Mouse (Mus musculus) right cerebral cortex, postnatal 25 days (tissue): ENCODE measurements around the gene Hes1.
"Not testable (repeated sequence)": the region's sequence is repeated elsewhere in the genome, so short reads cannot be mapped to it uniquely, and the experiment has no call there.

Source experiments
- DNase-seq: peaks from one replicate; pipeline ENCODE4 v3.0.0; 2022

Gene Hes1

GRCm38 (mm10) chr16:30081498-30081897 lies 17.3 kb downstream of the Hes1 start:
- no peak for DNase-seq

GRCm38 (mm10) chr16:30081980-30082379 lies 17.8 kb downstream of the Hes1 start:
- no peak for DNase-seq

- no peak for DNase-seq
Observed at GRCm38 (mm10) chr16:30082965-30083364, 18.8 kb downstream of the Hes1 start.

- no peak for DNase-seq
Observed at GRCm38 (mm10) chr16:30083536-30083935, 19.4 kb downstream of the Hes1 start.

- no peak for DNase-seq
Observed at GRCm38 (mm10) chr16:30088646-30089045, 24.5 kb downstream of the Hes1 start.

GRCm38 (mm10) chr16:30090200-30090865 lies 26.1 kb downstream of the Hes1 start:
- DNase-seq = no peak

GRCm38 (mm10) chr16:30096050-30096449 lies 31.9 kb downstream of the Hes1 start:
- DNase-seq = no peak

GRCm38 (mm10) chr16:30096475-30096874 lies 32.3 kb downstream of the Hes1 start:
- no peak for DNase-seq

- DNase-seq = no peak
Observed at GRCm38 (mm10) chr16:30099124-30099523, 34.9 kb downstream of the Hes1 start.

- no peak for DNase-seq
Observed at GRCm38 (mm10) chr16:30102149-30102915, 38.1 kb downstream of the Hes1 start.

GRCm38 (mm10) chr16:30102982-30103381 lies 38.8 kb downstream of the Hes1 start:
- DNase-seq = no peak

GRCm38 (mm10) chr16:30103495-30103894 lies 39.3 kb downstream of the Hes1 start:
- DNase-seq = no peak

GRCm38 (mm10) chr16:30104363-30104762 lies 40.2 kb downstream of the Hes1 start:
- DNase-seq = no peak

- no peak for DNase-seq
Observed at GRCm38 (mm10) chr16:30105476-30105875, 41.3 kb downstream of the Hes1 start.

GRCm38 (mm10) chr16:30108167-30108566 lies 44.0 kb downstream of the Hes1 start:
- DNase-seq = not testable (repeated sequence)

GRCm38 (mm10) chr16:30110466-30110865 lies 46.3 kb downstream of the Hes1 start:
- DNase-seq = no peak

- DNase-seq = no peak
Observed at GRCm38 (mm10) chr16:30111069-30111468, 46.9 kb downstream of the Hes1 start.

GRCm38 (mm10) chr16:30111566-30111965 lies 47.4 kb downstream of the Hes1 start:
- DNase-seq = no peak

GRCm38 (mm10) chr16:30113170-30113569 lies 49.0 kb downstream of the Hes1 start:
- DNase-seq = no peak

GRCm38 (mm10) chr16:30113800-30114199 lies 49.6 kb downstream of the Hes1 start:
- DNase-seq = no peak

GRCm38 (mm10) chr16:30114451-30114850 lies 50.3 kb downstream of the Hes1 start:
- DNase-seq = no peak
